Mouse (Mus musculus): Measurements from ENCODE around the gene Matn3. TPM values are rescaled to one million over a fixed set of nuclear protein-coding genes. Genes with fewer than 3 reads are reported as not detected.

Gene Matn3
- under 1 TPM in 1 of 4 experiments, not detected in 3; 0.12 TPM for total RNA-seq (2022)

DNA sequence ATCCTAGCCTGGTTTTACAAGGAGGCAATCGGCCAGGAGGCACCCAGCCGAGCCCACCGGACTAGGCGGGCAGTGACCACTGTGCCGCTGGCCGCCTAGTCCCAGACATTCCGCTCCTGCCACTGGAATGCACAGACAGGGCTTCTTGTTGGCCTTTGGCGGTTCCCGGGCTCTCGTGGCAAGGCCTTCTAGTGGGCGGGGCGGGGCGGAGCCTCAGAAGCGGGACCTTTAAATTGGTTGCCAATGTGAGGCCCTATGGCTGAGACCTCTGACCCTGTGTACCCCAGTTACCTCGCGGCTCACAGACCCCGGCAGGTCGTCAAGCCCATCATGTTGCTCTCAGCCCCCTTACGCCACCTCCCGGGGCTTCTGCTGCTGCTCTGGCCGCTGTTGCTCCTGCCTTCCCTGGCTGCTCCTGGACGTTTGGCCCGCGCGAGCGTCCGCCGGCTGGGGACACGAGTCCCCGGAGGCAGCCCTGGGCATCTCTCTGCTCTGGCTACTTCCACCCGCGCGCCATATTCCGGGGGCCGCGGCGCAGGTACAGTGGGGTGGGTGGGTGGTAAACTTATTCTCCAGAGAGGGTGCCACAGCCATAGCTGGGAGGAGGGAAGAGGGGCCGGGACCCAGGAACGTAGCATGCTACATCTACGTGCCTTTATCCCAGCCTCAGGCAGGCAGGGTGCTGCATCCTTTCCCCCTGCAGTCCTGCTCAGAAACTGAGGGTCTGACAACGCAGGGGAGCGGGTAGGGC lies at the start of gene Matn3:
Matn3 (plus strand) TSS at position 216 of the 751 bp plus-strand sequence.
- DNase-seq (ENCODE audit: low spot score in 2 of 2): peak; percentile 62 to 63

DNA sequence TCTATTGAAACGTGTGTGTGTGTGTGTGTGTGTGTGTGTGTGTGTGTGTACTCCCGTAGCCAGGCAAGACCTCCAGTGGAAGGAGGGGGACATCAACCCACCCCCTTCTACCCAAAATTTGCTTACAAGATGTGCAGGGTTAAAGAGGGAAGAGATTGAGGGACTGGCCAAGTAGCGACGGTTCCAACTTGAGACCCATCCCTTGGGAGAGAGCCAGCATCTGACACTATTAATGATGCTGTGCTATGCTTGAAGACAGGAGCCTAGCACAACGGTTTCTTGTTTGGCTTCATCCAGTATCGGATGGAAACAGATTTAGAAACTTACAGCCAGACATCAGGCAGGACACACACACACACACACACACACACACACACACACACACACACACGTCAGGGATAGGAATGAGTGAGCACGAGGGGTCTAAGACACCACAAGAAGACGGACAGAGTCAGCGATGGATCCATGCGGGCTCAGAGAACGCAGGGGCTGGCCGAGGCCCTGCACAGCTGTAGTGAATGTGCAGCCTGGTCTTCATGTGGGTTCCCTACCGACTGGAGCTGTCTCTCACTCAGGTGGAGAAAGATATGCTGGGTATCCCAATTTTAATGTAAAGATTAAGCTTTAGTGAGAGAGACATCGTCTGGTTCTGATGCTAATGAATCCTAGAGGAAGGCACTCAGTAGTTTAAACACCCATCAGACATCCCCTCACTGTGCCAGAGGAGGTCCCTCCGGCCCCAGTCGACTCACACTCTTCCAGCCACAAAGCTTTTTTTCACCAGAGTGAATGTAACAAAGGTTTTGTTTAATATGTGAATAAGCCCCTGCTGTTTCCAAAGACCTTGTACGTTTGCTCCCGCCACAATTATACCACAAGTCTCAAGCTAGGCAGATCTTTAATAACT lies 48.6 kb upstream of the Matn3 start:
- DNase-seq (ENCODE audit: low spot score in 2 of 2): no peak

DNA sequence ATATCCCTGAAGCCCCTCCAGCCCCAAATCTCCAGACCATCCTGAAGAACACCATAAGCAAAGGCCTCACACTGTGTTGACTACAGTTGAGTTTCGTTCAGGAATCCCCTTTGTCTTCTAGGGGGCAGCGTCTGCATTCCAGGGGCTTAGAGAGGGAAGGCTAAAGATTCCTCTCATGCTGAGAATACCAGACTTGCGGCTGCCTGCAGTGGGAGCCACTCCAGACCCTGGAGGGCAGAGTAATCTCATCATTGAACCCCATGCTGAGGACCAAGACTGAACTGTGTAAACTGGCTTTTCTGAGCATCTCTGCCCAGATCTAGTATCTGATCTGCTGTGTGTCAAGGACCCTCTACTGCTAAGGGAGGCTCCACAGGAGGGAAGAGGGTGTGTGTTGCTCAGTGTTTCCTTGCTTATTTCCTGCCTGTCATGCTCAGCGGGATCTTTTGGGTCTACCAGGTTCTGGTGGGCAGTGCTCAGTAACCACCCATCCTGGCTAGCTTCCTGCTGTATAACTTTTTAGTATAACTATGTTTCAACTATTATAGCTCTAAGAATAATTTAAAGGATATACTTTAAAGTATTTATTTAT lies 47.5 kb upstream of the Matn3 start:
- DNase-seq (ENCODE audit: low spot score in 2 of 2): no peak

DNA sequence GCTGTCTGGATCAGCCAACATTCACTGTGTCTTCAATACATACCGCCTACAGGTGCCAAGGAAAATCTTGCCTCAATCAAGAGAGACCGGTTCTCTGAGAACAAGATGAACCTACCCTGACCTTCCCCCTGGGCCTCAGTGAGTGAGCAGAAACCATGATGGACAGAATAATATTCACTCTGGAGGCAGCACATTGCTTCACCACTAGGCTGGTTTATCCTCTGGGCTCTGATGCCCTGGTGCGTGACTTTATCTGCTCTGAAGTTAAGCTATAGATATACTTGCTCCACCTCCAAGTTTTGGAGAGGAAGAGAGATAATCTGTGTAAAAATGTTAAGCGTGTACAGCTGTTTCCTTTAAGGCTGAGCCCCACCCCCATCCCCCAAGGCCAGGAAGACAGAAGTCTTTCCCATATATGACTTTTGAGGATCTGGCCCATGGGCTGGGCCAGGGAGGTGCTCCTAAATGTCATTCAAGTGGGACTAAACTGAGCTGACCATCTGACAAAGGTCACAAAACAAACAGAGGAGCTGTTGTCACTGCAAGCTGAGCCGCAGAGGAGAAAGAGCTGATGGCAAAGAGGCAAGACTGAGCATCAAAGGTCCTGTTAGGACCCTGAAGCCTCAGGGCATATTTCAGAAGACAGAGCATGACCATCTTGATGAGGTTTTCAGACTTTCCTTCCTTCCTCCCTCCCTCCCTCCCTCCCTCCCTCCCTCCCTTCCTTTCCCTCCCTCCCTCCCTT lies 46.6 kb upstream of the Matn3 start:
- DNase-seq (ENCODE audit: low spot score in 2 of 2): no peak

DNA sequence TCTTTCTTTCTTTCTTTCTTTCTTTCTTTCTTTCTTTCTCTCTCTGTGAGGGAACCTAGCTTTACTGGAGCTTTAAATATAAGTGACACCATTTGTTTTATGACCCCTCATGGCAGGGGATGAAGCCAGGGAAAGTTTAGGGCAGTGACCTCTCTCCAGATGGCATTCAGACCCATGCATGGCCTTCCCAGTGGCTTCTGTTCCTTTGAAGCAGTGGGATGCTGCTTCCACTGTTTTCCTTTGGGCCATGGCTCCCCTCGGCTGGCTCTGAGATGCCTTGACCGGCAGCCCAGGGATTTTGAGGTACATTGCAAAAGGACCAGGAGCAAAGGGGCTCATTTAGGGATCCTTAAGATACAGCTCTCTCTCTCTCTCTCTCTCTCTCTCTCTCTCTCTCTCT lies 45.8 kb upstream of the Matn3 start:
- DNase-seq (ENCODE audit: low spot score in 2 of 2): no peak

GRCm38 (mm10) chr12:8902479-8902878 lies 45.2 kb upstream of the Matn3 start:
- DNase-seq (ENCODE audit: low spot score in 2 of 2): no peak

DNA sequence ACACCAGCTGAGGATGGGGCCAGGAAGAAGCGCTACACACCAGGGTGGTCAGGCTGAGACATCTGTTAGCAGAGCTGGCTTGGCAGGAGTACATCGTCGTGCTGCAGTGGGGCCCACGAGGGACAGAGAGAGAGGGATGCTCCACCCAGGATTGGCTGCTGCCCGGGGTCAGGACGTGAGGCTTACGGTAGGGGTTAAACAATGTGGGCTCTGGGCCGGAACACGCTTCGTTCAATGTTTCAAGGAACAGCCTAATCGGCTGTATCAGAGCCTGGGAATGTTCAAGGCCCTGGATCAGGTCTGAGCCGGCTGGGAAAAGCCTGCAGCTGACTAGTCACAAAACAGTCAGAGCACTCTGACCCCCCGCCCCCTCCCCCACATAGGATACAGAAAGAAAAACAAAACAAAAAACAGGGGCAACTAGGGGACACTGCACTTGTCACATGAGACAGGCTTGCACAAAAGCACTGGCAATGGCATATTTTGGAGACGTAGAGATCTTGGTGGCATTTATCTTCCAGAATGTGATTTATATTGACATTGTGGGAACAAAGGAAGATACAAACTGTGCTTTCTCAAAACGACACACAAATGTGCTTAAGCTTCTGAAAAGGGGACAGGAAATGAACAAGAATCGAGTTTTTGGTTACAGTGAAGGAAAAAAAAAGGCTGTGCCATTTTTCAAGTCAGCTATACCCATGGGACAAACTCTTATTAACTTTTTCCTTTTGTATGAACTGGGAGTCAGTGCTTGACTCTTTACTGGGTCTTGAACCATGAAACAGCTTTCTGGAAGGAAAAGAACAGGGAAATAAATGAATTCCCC lies 34.7 kb upstream of the Matn3 start:
- DNase-seq (ENCODE audit: low spot score in 2 of 2): peak; percentile 63 to 68

DNA sequence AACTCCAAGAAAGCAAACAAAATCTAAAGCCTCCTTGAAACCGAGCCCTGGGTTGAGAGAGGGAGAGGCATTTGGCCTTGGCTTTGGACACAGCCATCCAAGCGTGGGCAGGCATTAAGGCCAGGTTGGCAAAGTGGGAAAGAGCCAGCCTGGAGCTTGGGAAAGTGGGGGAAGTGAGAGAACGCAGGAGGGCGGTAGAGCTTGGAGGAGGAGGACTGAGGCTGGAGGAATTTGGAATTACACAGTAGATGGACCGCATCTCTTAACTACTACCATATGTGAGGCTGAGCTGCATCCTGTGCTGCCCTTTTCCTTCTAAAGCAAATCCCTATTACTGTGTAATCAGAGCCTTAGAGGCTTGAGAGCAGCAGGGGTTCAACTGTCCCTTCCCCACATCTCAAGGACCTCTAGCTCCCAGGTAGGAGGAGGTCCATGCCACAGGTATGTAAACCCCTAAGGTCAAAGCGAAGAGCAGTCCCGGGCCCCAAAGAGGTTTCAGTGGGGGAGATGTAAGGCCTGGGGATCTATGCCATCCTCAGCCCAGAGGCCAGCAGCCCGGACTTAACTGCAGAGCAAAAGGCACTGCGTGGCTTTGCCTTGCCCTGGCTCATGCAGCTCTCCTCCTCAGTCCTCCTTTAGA lies 33.9 kb upstream of the Matn3 start:
- DNase-seq (ENCODE audit: low spot score in 2 of 2): no peak

DNA sequence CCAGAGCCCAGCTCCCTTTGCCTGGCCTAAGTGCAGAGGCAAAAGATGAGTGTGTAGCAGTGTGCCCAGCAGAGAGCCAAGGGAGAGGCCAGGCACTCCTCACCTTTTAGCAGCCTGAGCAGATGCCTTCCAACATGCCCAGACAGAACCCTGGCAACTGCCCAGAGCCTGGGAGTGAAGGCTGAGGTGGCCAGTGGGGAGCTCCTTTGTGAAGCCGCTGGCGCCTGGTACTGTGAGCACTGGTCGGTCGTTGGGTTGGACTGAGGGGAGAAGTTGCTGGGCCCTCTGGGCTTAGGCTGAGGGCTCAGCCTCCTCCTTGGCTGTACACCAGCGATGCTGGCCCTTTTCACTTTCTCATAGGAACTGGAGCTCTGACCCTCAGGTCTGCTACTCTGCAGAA lies 31.4 kb upstream of the Matn3 start:
- DNase-seq (ENCODE audit: low spot score in 2 of 2): peak; percentile 41 to 66

- DNase-seq (ENCODE audit: low spot score in 2 of 2): no peak
Observed at GRCm38 (mm10) chr12:8919231-8919630, 28.5 kb upstream of the Matn3 start.

DNA sequence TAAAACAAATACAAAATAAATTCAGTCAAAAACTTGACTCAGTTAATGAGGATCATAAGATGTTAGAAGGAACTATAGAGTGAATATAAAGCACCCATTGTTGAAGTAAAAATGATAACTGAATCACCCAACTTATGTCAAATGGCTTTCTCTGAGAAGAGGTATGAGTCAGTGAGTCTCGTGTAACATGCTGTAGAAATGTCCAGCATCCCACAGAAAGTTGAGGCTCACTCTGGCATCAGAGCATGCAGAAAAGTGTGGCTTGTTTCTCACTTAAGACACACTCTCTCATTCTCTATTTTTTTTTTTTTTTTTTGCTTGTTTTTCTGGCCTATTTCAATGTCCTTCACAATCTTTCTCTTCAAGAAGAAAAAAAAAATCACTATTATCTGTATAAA lies 26.7 kb upstream of the Matn3 start:
- no peak for DNase-seq (ENCODE audit: low spot score in 2 of 2)

DNA sequence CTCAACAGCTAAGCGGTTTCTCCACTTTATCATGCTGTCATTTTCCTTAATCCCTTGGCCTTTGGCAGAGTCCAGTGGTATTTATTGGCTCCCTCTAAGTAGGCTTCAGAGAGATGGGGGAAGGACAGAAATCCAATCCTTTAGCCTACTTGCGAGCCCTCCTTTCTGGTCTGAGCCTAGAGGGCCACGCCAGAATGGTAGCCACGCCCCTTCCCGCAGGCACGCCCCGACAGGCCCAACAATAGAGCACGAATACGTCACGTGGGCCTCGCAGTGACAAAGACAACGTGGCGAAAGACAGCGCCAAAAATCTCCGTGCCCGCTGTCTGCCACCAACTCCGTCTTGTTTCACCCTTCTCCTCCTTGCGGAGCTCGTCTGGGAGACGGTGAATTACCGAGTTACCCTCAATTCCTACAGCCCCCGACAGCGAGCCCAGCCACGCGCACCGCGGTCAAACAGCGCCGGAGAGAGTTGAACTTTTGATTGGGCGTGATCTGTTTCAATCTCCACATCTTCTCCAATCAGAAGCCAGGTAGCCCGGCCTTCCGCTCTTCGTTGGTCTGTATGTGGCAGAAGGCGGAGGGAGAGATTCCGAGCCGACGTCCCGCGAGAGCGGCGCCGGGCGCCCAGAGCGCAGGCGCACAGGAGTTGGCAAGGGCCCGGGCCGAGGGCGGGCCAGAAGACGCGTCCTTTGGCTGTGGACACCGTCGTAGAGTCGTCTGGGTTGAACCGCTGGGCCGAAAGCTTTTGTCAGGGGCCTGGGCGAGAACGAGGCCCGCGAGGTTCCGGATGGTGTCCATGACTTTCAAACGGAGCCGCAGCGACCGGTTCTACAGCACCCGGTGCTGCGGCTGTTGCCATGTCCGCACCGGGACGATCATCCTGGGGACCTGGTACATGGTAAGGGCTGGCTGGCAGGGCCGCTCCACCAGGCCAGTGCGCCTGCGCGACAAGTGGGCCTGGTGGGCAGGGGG lies 26.0 kb upstream of the Matn3 start, which contains the start of gene Laptm4a:
Laptm4a (plus strand) TSS at position 271 of the 975 bp plus-strand sequence.
- peak; percentile 98 to 99 for DNase-seq (ENCODE audit: low spot score in 2 of 2)

DNA sequence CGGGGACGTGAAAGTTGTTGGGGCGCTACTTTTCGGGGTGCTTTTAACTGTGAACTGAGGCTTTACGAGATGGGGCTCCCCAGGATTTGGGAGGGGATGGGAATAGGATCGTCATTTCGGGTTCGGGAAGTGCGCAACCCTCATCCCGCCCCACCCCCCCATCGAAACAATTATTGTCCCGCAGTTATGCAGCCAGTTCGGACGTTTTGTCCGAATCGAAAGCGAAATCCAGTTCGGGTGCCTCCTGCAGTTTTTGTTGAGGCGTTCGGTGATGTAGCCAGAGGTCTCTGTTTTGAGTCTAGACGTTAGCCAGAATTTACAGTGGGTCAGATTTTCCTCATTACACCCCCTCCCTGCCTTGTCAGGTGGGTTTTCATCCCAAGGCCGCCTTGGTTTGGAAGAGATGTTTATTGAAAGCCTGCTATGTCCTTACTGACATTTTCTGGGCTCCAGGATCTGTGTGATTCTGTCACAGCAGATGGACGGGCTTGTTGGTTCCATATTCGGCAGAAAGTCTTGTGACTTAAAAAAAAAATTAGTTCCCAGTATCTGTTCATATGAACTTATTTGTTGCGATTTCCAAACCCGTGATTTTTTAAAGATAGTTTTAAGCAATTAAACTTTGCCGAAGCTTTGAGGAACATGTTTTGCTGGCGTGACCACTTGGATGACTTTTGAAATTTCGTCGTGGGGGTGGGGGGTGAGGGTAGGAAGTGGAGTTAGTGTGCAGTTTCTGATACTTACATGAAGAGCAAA lies 25.2 kb upstream of the Matn3 start:
- no peak for DNase-seq (ENCODE audit: low spot score in 2 of 2)

DNA sequence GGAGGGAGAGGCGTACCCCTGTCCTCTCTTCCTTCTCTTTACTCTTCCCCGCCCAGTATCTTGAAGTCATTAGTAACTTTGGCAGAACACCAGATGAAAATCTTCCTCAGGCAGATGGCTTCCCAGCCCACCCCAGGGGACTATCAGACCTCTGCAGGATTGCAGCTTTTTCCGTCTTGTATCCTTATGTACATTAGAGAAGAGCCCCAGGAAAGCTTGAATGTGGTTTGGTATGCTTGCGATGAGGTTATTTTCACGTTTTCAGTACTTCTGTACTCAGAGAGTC lies 24.7 kb upstream of the Matn3 start:
- peak; percentile 36 to 47 for DNase-seq (ENCODE audit: low spot score in 2 of 2)

DNA sequence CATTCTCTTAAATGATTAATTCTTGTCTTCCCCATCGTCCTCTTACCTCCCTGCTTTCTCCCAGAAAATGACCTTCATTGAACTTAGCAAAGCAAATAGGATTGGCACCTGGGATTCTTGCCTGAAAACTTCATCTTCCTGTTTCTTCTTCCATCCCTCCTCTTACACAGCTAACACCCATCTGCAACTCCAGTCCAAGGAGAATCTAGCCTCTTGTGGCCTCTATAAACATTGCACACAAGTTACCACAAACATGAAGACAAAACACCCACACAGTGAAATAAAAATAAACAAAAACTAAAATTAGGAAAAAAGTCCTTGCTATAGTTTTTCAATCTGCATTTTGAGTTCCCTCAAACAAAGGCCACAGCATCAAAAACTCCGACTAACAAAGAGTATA lies 24.1 kb upstream of the Matn3 start:
- DNase-seq (ENCODE audit: low spot score in 2 of 2): no peak

- no peak for DNase-seq (ENCODE audit: low spot score in 2 of 2)
Observed at GRCm38 (mm10) chr12:8927652-8928051, 20.1 kb upstream of the Matn3 start.

DNA sequence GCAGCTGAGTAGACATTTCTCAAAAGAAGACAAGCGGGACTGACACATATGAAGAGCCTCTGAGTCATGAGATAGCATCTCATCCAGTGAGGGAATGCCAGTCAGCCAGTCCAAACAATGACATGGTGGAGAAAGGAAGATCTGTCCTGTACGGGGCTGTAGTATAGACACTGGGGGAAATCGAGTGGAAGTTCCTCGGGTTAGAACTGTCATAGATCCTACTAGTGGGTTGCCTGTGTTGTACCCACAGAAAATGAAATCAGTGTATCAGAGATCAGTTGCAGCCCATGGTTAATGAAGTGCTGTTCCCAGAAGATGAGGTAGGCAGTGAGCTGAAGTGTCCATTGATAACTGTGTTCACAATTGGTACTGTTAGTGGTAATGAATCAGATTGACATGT lies 19.0 kb upstream of the Matn3 start:
- DNase-seq (ENCODE audit: low spot score in 2 of 2): no peak

GRCm38 (mm10) chr12:8931083-8931482 lies 16.6 kb upstream of the Matn3 start:
- no peak for DNase-seq (ENCODE audit: low spot score in 2 of 2)

Data from gastrocnemius, adult 8-10 months (tissue).